In the genomic region with DNA sequence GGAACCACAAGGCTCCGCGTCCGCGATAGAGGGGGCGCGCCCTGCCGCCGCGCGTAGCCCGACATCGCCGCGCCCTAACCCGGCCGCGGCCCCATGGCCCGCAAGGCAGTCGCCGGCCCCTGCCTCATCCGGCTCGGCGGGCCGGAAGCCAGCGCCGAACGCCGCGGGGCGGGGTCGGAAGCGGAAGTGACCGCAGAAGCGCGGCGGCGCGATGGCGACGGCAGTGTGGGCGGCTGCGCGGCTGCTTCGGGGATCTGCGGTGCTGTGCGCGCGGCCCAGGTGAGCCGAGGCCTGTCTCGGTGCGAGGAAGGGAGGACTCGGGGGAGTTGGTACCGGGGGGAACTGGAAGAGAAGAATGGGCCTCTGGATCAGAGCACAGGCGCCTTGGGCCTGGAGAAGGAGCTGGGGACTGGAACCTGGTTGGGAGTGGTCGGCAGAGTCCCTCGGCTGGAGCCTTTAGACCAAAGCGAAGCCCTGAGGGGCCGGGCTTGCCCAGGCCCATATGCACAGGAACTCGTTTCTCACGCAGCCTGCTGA, we compare ENCODE assay signal across 8 mouse cellular contexts. TPM values are rescaled to one million over a fixed set of nuclear protein-coding genes. Genes with fewer than 3 reads are reported as not detected.
DNase-seq lines count a peak whose midpoint lies in the region; ATAC-seq and TF ChIP-seq lines count a peak whose summit lies in the region.

A gene (minus strand): TSS at position 163 of the 537 bp plus-strand sequence.
A gene (plus strand): TSS at position 186 of the 537 bp plus-strand sequence.

- peak within 1 kb of the TSS; percentile 94 for H3K9ac ChIP-seq in ES-E14 (ENCODE audit: insufficient read depth, low read depth, low read length, poor library complexity, severe bottlenecking)
- peak within 1 kb of the TSS; percentile 91 for H3K9ac ChIP-seq in forebrain, embryonic 14.5 days (ENCODE audit: low read length)

- peaks cover 59% of the 10 kb centered on the region for H3K36me3 ChIP-seq in ES-E14 (ENCODE audit: control insufficient read depth, insufficient read depth, low read length, poor library complexity, severe bottlenecking)
- peaks cover 76% of the 10 kb centered on the region for H3K36me3 ChIP-seq in forebrain, embryonic 14.5 days (ENCODE audit: control insufficient read depth, insufficient read depth, low read length)

- peak within 1 kb of the TSS; percentile 93 to 99 for H3K4me3 ChIP-seq in ES-E14 (ENCODE audit: insufficient read depth in 1 of 2, low read depth in 1 of 2, low read length in 2 of 2, poor library complexity in 1 of 2, severe bottlenecking in 1 of 2)
- peak within 1 kb of the TSS; percentile 98 for H3K4me3 ChIP-seq in forebrain, embryonic 14.5 days (ENCODE audit: low read depth, low read length)
- H3K4me3 ChIP-seq in lung, adult 2 months (replicated peaks; ENCODE audit: extremely low read depth, low read depth, low read length), result peak within 1 kb of the TSS; percentile 89

- peak; percentile 71; the same call in 1 of the 2 replicates for ATAC-seq in cerebellum, adult (ENCODE audit: insufficient number of reproducible peaks, low FRiP score, low TSS enrichment)
- ATAC-seq in forebrain, embryonic 14.5 days, result peak; percentile 93
- peak; percentile 65 for ATAC-seq in neutrophil, adult 5-6 weeks (ENCODE audit: extremely low read depth, insufficient number of reproducible peaks, low FRiP score, poor library complexity, severe bottlenecking)

- WGBS in forebrain, embryonic 14.5 days, result under 1% methylated on average over 59 of the region's 60 CpGs
- WGBS in large intestine, adult 2 months, result 1% methylated on average over 60 of the region's 60 CpGs
- under 1% methylated on average over 59 of the region's 60 CpGs for WGBS in lung, adult 2 months

- peak within 1 kb of the TSS; percentile 42; the same call in 1 of the 2 replicates for H3K27ac ChIP-seq in ES-E14 (ENCODE audit: insufficient read depth, low read depth, low read length, poor library complexity, severe bottlenecking)
- peak within 1 kb of the TSS; percentile 44; the same call in 1 of the 2 replicates for H3K27ac ChIP-seq in forebrain, embryonic 14.5 days (ENCODE audit: low read depth, low read length)

- TF ChIP-seq POLR2A in lung, adult 2 months (IDR thresholded peaks at IDR 0.05; ENCODE audit: borderline replicate concordance, extremely low read depth, low read depth, low read length), result peak; percentile 76; the same call in 1 of the 2 replicates

- no peaks in the 10 kb centered on the region for H3K27me3 ChIP-seq in forebrain, embryonic 14.5 days (replicated peaks; ENCODE audit: control insufficient read depth, insufficient read depth, low read length)

- no peaks in the 10 kb centered on the region for H3K9me3 ChIP-seq in ES-E14 (ENCODE audit: control insufficient read depth, insufficient read depth, low read depth, low read length)
- no peaks in the 10 kb centered on the region for H3K9me3 ChIP-seq in forebrain, embryonic 14.5 days (replicated peaks; ENCODE audit: control insufficient read depth, low read length)

- no peak for TF ChIP-seq CTCF in lung, adult 2 months (IDR thresholded peaks at IDR 0.05; ENCODE audit: insufficient read depth, low read length)

- intact Hi-C loops in heart, postnatal 10 days (cut with DNase I), result no loop called here

- in situ Hi-C loops in ES-E14 (cut with MboI; ENCODE audit: low sequenced_read_pairs in 2 of 2, unreplicated experiment in 2 of 2), result no loop called here

- DNase-seq in ES-E14 (ENCODE audit: low read depth, low spot score), result peak; percentile 56
- peak; percentile 90 for DNase-seq in forebrain, embryonic 14.5 days (ENCODE audit: low spot score)
- peak; percentile 90 to 91 for DNase-seq in heart, postnatal 10 days
- DNase-seq in large intestine, adult 2 months (ENCODE audit: low read depth, low spot score), result no peak
- DNase-seq in lung, adult 2 months, result peak; percentile 85
- peak; percentile 84 for DNase-seq in testis, postnatal 14 days (ENCODE audit: low spot score)

- peak within 1 kb of the TSS; percentile 98 for H3K4me2 ChIP-seq in forebrain, embryonic 14.5 days (ENCODE audit: low read length)

- no peaks in the 10 kb centered on the region for H3K4me1 ChIP-seq in ES-E14 (ENCODE audit: control insufficient read depth in 2 of 2, insufficient read depth in 2 of 2, low read length in 2 of 2, poor library complexity in 1 of 2)
- H3K4me1 ChIP-seq in forebrain, embryonic 14.5 days (ENCODE audit: control insufficient read depth, insufficient read depth, low read length), result peaks cover 11% of the 10 kb centered on the region
- peaks cover 10% of the 10 kb centered on the region for H3K4me1 ChIP-seq in lung, adult 2 months (ENCODE audit: control insufficient read depth, insufficient read depth, low read length)

TF ChIP-seq in ES-E14, 5 proteins besides CTCF, POLR2A, EP300 and RAD21:
- peak; percentile 56 for TF ChIP-seq HCFC1 (IDR thresholded peaks at IDR 0.05; ENCODE audit: borderline replicate concordance, insufficient read depth, low read length)
- no peak for TF ChIP-seq CHD2 (IDR thresholded peaks at IDR 0.05; ENCODE audit: low read depth, low read length)

RNA-seq across cellular contexts. Expression of the first gene that starts in this region (rescaled TPM):
- 87.8 and 90.4 TPM in 2 replicates for total RNA-seq in ES-E14 (2012; rRNA removed)
- 149 and 152 TPM in 2 replicates for polyA plus RNA-seq in forebrain, embryonic 14.5 days (2014; fragmentation: Nextera tagmentation; extraction: Ambion mirVana)
- total RNA-seq in heart, postnatal 10 days (2021), result 10 to 100 TPM; 58.5 to 58.8 TPM
- 72.4 and 89.7 TPM in 2 replicates for polyA plus RNA-seq in large intestine, adult 2 months (2012; rRNA removed)
- polyA plus RNA-seq in lung, adult 2 months (2012; rRNA removed), result 89.2 and 94.4 TPM in 2 replicates
- 139 and 145 TPM in 2 replicates for total RNA-seq in neutrophil, adult 5-6 weeks (2017)

RNA-seq across cellular contexts. Expression of the second gene that starts in this region (rescaled TPM):
- 133 and 149 TPM in 2 replicates for total RNA-seq in ES-E14 (2012; rRNA removed)
- polyA plus RNA-seq in forebrain, embryonic 14.5 days (2014; fragmentation: Nextera tagmentation; extraction: Ambion mirVana), result 70.1 and 72.6 TPM in 2 replicates
- 100 to 1,000 TPM; 116 to 130 TPM for total RNA-seq in heart, postnatal 10 days (2021)
- polyA plus RNA-seq in large intestine, adult 2 months (2012; rRNA removed), result 32.9 and 40.9 TPM in 2 replicates
- 20.0 and 28.1 TPM in 2 replicates for polyA plus RNA-seq in lung, adult 2 months (2012; rRNA removed)
- 52.1 and 65.4 TPM in 2 replicates for total RNA-seq in neutrophil, adult 5-6 weeks (2017)
